ENCODE assay signal across 8 mouse cellular contexts in genomic region chr8:121301431-121301830, GRCm38 (mm10).
DNase-seq lines count a peak whose midpoint lies in the region; ATAC-seq and TF ChIP-seq lines count a peak whose summit lies in the region.

No protein-coding gene starts in this region.

- no peak for TF ChIP-seq CTCF in gastrocnemius, adult 2 months (IDR thresholded peaks at IDR 0.05)

- 0 out of 2 replicates have a peak overlapping the region, but pooled peaks have one; percentile 8 for H3K27ac ChIP-seq in gastrocnemius, adult 2 months
- H3K27ac ChIP-seq in embryonic facial prominence, embryonic 14.5 days (replicated peaks; ENCODE audit: low read depth, low read length) = peak overlapping the region; percentile 85
- H3K27ac ChIP-seq in intestine, embryonic 15.5 days = peak overlapping the region; percentile 85

- H3K4me3 ChIP-seq in gastrocnemius, adult 2 months = peak overlapping the region; percentile 64
- H3K4me3 ChIP-seq in embryonic facial prominence, embryonic 14.5 days (ENCODE audit: low read depth, low read length) = peak overlapping the region; percentile 22
- 0 out of 2 replicates have a peak overlapping the region, but pooled peaks have one; percentile 6 for H3K4me3 ChIP-seq in intestine, embryonic 15.5 days (replicated peaks)

- H3K27me3 ChIP-seq in embryonic facial prominence, embryonic 14.5 days (replicated peaks; ENCODE audit: control insufficient read depth, insufficient read depth, low read length) = 0 out of 2 replicates have a peak, but pooled peaks cover 3% of the 10 kb centered on the region
- 0 out of 2 replicates have a peak, but pooled peaks cover 9% of the 10 kb centered on the region for H3K27me3 ChIP-seq in intestine, embryonic 15.5 days (replicated peaks)

- H3K4me1 ChIP-seq in embryonic facial prominence, embryonic 14.5 days (ENCODE audit: control insufficient read depth, insufficient read depth, low read length) = peaks cover 29% of the 10 kb centered on the region
- H3K4me1 ChIP-seq in intestine, embryonic 15.5 days (replicated peaks) = peaks cover 24% of the 10 kb centered on the region

- WGBS in embryonic facial prominence, embryonic 14.5 days = 3% methylated on average over 15 of the region's 15 CpGs
- 15% methylated on average over 15 of the region's 15 CpGs for WGBS in intestine, embryonic 15.5 days

- intact Hi-C loops in gastrocnemius, adult 2 months (cut with DNase I) = no loop called here
- intact Hi-C loops in gastrocnemius, postnatal 14 days (cut with DNase I; ENCODE audit: low total_unique reads) = no loop called here

- H3K9ac ChIP-seq in embryonic facial prominence, embryonic 14.5 days (ENCODE audit: low read depth, low read length) = peak overlapping the region; percentile 49
- no peak overlapping the region for H3K9ac ChIP-seq in intestine, embryonic 15.5 days

- DNase-seq in gastrocnemius, adult 2 months = no peak
- no peak for DNase-seq in gastrocnemius, postnatal 14 days
- DNase-seq in embryonic facial prominence, embryonic 14.5 days (ENCODE audit: low spot score) = peak; percentile 65
- peak; percentile 77 for DNase-seq in neural tube, embryonic 10.5 days (ENCODE audit: extremely low spot score, low spot score)
- no peak for DNase-seq in left cerebral cortex, adult 11 months (ENCODE audit: low spot score)
- DNase-seq in right cerebral cortex, postnatal 25 days = no peak
- DNase-seq in adipocyte (ENCODE audit: low spot score) = no peak

- H3K4me2 ChIP-seq in embryonic facial prominence, embryonic 14.5 days (ENCODE audit: low read depth, low read length) = peak overlapping the region; percentile 54
- peak overlapping the region; percentile 54 for H3K4me2 ChIP-seq in intestine, embryonic 15.5 days (replicated peaks)

- H3K9me3 ChIP-seq in embryonic facial prominence, embryonic 14.5 days (ENCODE audit: control insufficient read depth, low read length) = no peaks in the 10 kb centered on the region
- no peaks in the 10 kb centered on the region for H3K9me3 ChIP-seq in intestine, embryonic 15.5 days

- no peaks in the 10 kb centered on the region for H3K36me3 ChIP-seq in embryonic facial prominence, embryonic 14.5 days (ENCODE audit: control insufficient read depth, insufficient read depth, low read length)
- no peaks in the 10 kb centered on the region for H3K36me3 ChIP-seq in intestine, embryonic 15.5 days

- ATAC-seq in embryonic facial prominence, embryonic 14.5 days (ENCODE audit: low read depth) = peak; percentile 48; the same call in 1 of the 2 replicates
- peak; percentile 46 for ATAC-seq in intestine, embryonic 15.5 days

Comparison
In these comparisons a context has a peak if more than half of its experiments do, and no peak if none do; other contexts are left out.
1. DNase-seq: peak in embryonic facial prominence, embryonic 14.5 days (single experiment) and neural tube, embryonic 10.5 days (single experiment); none in gastrocnemius, adult 2 months (single experiment), gastrocnemius, postnatal 14 days (single experiment), left cerebral cortex, adult 11 months (single experiment), right cerebral cortex, postnatal 25 days (single experiment) and adipocyte (single experiment).
2. H3K27ac ChIP-seq: peak in every context shown above with its lines; median percentile 85 in embryonic facial prominence, embryonic 14.5 days; 85 in intestine, embryonic 15.5 days; 8 in gastrocnemius, adult 2 months.
3. H3K4me3 ChIP-seq: peak in every context shown above with its lines; median percentile 64 in gastrocnemius, adult 2 months; 22 in embryonic facial prominence, embryonic 14.5 days; 6 in intestine, embryonic 15.5 days.